Mouse (Mus musculus): Measurements from ENCODE around the gene Ptprq.

The Ptprq gene

GRCm38 (mm10) chr10:107486770-107487169 lies 233.1 kb downstream of the Ptprq start:
- DNase-seq = no peak

DNA sequence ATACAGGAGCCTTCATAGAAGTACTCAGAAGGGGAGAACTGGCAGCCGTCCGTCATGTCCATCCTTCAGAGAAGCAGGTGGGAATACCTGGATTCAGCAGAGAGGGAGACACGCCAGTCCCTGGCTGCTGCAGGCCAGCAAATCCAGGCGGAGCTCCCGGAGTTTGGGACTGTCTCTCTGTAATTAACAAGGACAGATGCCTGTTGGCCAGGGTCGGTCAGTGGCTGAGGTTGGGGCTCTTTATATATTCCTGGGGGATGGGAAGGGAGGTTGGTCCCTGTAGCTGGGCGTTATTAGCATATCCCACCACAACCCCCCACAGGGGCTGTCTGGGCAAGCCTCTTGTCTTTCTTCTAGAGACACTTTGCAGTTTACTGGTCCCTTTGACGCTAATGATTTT lies 234.0 kb downstream of the Ptprq start, which contains the start of gene Myf5:
TSS of gene Myf5 (minus strand) at position 265 of the 400 bp plus-strand sequence.
- no peak for DNase-seq

GRCm38 (mm10) chr10:107484050-107484449 lies 235.8 kb downstream of the Ptprq start:
- DNase-seq = no peak

DNA sequence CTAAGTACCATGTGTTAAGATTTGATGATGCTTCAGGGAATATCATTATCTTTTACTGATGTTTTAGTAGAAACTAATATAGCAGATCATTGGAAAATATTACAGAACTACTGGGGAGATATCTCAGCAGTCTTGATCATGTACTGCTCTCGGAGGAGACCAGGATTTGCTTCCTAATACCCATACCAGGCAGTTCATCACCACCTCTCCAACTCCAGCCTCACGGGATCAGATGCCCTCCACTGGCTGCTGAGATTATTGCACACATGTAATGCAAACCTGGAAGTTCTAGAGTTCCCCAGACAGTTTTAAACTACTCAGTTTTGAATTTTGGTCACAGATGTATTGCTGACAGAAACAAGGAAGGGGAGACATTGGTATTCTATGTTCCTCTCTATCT lies 246.4 kb downstream of the Ptprq start:
- DNase-seq = no peak

DNA sequence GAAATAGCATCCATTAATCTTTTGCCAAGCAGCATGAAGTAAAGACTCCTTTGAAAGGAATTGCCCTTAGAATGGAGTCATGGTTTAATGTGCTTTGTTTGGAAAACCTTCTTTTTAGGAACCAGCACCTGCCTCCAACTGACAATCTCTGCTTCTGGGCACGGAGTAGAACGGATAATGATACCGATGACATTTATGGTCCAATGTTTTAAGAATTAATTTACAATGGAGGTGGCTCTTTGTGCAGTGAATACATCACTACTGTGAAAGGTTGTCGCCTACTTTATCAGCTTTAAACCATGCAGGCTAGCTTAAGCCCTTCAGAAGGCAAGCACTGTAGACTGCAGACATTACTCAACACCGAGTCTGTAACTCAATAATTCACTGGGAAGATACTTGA lies 248.1 kb downstream of the Ptprq start:
- no peak for DNase-seq

GRCm38 (mm10) chr10:107467819-107468218 lies 252.0 kb downstream of the Ptprq start:
- no peak for DNase-seq
